Mouse (Mus musculus): ENCODE measurements at regions not wholly inside any gene's neighbourhood (a gene's known extent, or its start where the extent isn't known, plus 50 kb on each side); places are given as distances from the start of the nearest gene placed in this dataset.

- no peak for TF ChIP-seq EP300 (IDR thresholded peaks at IDR 0.05)
- no peak for TF ChIP-seq CTCF (IDR thresholded peaks at IDR 0.05)
These were observed 791.7 kb downstream of the Kcnj3 start for GRCm38 (mm10) chr2:56227476-56227875.
